Mouse (Mus musculus) bone marrow macrophage, adult 2 months (primary cell): ENCODE measurements at regions not wholly inside any gene's neighbourhood (a gene's known extent, or its start where the extent isn't known, plus 50 kb on each side); places are given as distances from the start of the nearest gene placed in this dataset.

Experiments used
- CTCF ChIP-seq: IDR thresholded peaks from 2 replicates; pipeline ENCODE4 v1.5.1; 2012; ENCODE audit warnings: low read depth, mild to moderate bottlenecking, low read length, moderate library complexity
- POLR2A ChIP-seq: IDR thresholded peaks from 2 replicates; pipeline ENCODE4 v1.6.1; 2012; ENCODE audit warnings: mild to moderate bottlenecking, low read depth, low read length, borderline replicate concordance

GRCm38 (mm10) chr5:75761459-75762310 lies 187.0 kb downstream of the Kit start:
- no peak for TF ChIP-seq CTCF
- no peak for TF ChIP-seq POLR2A
